Mouse (Mus musculus) testis, adult 2 months (tissue): ENCODE measurements around the gene Lmo1.

Source experiments
- CTCF ChIP-seq: fragments of 200-500 bp; IDR thresholded peaks from 2 replicates; pipeline ENCODE4 v1.5.1; 2012; ENCODE audit warnings: low read depth, mild to moderate bottlenecking, inconsistent platforms, low read length, moderate library complexity; ENCODE audit not compliant: control insufficient read depth, insufficient read depth, insufficient replicate concordance
- POLR2A ChIP-seq: fragments of 200-500 bp; IDR thresholded peaks from 2 replicates; pipeline ENCODE4 v1.6.1; 2012; ENCODE audit warnings: low read depth, mild to moderate bottlenecking, inconsistent platforms, low read length, moderate library complexity; ENCODE audit not compliant: control insufficient read depth

GRCm38 (mm10) chr7:109145211-109145610 lies 29.8 kb downstream of the Lmo1 start:
- TF ChIP-seq CTCF (no peak), POLR2A (no peak)
